Mouse (Mus musculus) hindbrain, postnatal 0 days (tissue): ENCODE measurements around the gene Tbc1d1. TPM values are rescaled to one million over a fixed set of nuclear protein-coding genes. Genes with fewer than 3 reads are reported as not detected.
A peak's percentile ranks its signal among the peaks of the same experiment; 100 is the strongest.

Experiments
- ATAC-seq: fragments of 200-750 bp; cut with Nextera tagmentation; 2 replicates; pipeline ENCODE4 v1.8.0; 2017; ENCODE audit warnings: mild to moderate bottlenecking, moderate TSS enrichment, moderate library complexity
- DNase-seq: peaks from one replicate; pipeline ENCODE4 v3.0.0-alpha.2; 2015; ENCODE audit warnings: low spot score
- H3K27ac ChIP-seq: fragments of 300-500 bp; sonication (generic); 2 replicates; pipeline ENCODE4 v1.5.1; 2014; ENCODE audit warnings: mild to moderate bottlenecking
- H3K27me3 ChIP-seq: fragments of 300-500 bp; sonication (generic); 2 replicates; pipeline ENCODE4 v1.6.1; 2014; ENCODE audit warnings: low read length, mixed read lengths; ENCODE audit not compliant: insufficient read depth
- H3K36me3 ChIP-seq: fragments of 300-500 bp; sonication (generic); 2 replicates; pipeline ENCODE4 v1.6.1; 2014; ENCODE audit warnings: low read length, mixed read lengths; ENCODE audit not compliant: insufficient read depth
- H3K4me1 ChIP-seq: fragments of 300-500 bp; sonication (generic); 2 replicates; pipeline ENCODE4 v1.6.1; 2014; ENCODE audit warnings: antibody characterized with exemption, low read length, mixed read lengths; ENCODE audit not compliant: insufficient read depth
- H3K4me2 ChIP-seq: fragments of 300-500 bp; sonication (generic); 2 replicates; pipeline ENCODE4 v1.6.1; 2014; ENCODE audit warnings: low read depth, mild to moderate bottlenecking, low read length, moderate library complexity, mixed read lengths
- H3K4me3 ChIP-seq: fragments of 300-500 bp; sonication (generic); 2 replicates; pipeline ENCODE4 v1.5.1; 2014; ENCODE audit warnings: low read length
- H3K9ac ChIP-seq: fragments of 300-500 bp; sonication (generic); replicated peaks from 2 replicates; pipeline ENCODE4 v1.6.1; 2014; ENCODE audit warnings: mild to moderate bottlenecking, low read length, moderate library complexity, mixed read lengths
- H3K9me3 ChIP-seq: fragments of 300-500 bp; sonication (generic); 2 replicates; pipeline ENCODE4 v1.6.1; 2016; ENCODE audit warnings: low read length, mixed read lengths
- CTCF ChIP-seq: IDR thresholded peaks from 2 replicates; pipeline ENCODE4 v1.5.1; 2016; ENCODE audit warnings: antibody characterized with exemption, control low read depth, low read depth
- WGBS: fragments of 180-500 bp; shearing (Covaris S2); extraction: QIAGEN DNeasy Blood & Tissue Kit; methylation state at CpG from one replicate; pipeline ENCODE4 v1.1.7; 2014; 5-methylcytosine and 5-hydroxymethylcytosine counted together
- polyA plus RNA-seq: library from polyadenylated mRNA; unstranded; fragments of >200 nt; fragmentation: Nextera tagmentation; extraction: Ambion mirVana; gene quantifications from 2 replicates; pipeline ENCODE4 v1.2.1, GENCODE M21; 2015
- total RNA-seq: library from RNA; depleted of rRNA; stranded (reverse); fragments of >200 nt; gene quantifications from 2 replicates; pipeline ENCODE4 v1.2.3, GENCODE M21; 2014

Tbc1d1 gene
- total and polyA plus RNA-seq, 2 experiments from 2014 or later: 7.2 to 19.2 TPM

DNA sequence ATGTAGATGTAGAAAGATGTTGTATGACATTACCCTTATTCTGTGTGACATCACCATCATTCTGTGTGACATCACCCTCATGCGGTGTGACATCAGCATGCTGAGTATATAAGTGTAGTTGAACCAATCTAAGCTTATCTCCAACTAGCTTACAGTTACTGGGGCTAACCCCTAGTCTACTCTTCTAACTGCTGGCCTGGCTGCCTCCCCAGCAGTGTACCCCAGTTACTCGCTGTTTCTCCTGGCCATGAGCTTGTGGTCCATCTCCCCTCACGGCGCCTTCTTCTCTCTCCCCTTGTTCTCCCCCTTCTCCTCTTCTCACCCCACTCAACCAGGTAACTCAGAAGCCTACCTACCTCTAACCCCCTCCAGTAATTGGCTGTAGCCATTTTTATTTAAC, 64.7 kb downstream of the Tbc1d1 start:
- Histone ChIP-seq H3K4me3 (no peak overlapping the region), H3K9ac (no peak overlapping the region), H3K27ac (no peak overlapping the region), H3K36me3 (no peaks in the 10 kb centered on the region), H3K4me2 (no peak overlapping the region), H3K27me3 (no peaks in the 10 kb centered on the region), H3K4me1 (no peaks in the 10 kb centered on the region), H3K9me3 (no peaks in the 10 kb centered on the region)
- ATAC-seq: no peak
- WGBS: 95% methylated on average over 4 of the region's 4 CpGs
- no peak for DNase-seq
- no peak for TF ChIP-seq CTCF

DNA sequence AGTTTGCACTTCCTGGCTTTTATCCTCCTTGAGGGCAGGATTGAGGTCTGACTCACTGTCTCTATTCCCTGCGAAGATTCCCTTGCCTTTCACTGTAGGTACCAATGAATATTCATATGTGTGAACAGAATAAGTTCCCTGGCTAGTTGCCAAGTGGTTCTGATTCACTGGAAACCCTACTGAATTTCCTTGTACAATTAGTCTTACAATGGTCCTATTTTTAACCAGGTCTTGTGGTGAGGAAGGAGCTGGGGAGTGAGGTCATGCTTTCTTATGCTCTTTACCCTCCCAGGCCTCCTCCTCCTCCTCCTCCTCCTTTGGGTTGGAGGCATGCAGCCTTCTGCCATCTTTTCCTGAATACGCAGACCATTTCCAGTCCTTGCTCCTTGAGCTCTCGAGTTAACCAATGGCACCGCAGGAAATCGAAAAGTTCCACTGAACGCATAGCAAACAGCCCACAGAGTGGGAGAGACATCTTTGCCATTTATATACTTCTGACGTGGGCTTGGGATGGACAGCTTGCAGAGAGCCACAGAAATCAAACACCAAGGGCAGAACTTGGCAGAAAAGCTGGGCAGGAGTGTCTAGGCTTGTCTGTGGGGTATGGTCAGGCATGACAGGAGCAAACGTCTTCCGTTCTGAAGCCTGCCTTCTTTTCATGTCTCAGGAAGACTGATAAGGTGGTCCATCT, 68.8 kb downstream of the Tbc1d1 start:
- H3K9me3 ChIP-seq: no peaks in the 10 kb centered on the region
- no peak overlapping the region for H3K9ac ChIP-seq
- ATAC-seq (no peak), DNase-seq (peak; percentile 64)
- no peak for TF ChIP-seq CTCF
- WGBS: 47% methylated on average over 9 of the region's 9 CpGs
- H3K4me3 ChIP-seq: no peak overlapping the region
- H3K27me3 ChIP-seq: no peaks in the 10 kb centered on the region
- H3K4me1 ChIP-seq: no peaks in the 10 kb centered on the region
- no peaks in the 10 kb centered on the region for H3K36me3 ChIP-seq
- no peak overlapping the region for H3K27ac ChIP-seq
- H3K4me2 ChIP-seq: no peak overlapping the region

DNA sequence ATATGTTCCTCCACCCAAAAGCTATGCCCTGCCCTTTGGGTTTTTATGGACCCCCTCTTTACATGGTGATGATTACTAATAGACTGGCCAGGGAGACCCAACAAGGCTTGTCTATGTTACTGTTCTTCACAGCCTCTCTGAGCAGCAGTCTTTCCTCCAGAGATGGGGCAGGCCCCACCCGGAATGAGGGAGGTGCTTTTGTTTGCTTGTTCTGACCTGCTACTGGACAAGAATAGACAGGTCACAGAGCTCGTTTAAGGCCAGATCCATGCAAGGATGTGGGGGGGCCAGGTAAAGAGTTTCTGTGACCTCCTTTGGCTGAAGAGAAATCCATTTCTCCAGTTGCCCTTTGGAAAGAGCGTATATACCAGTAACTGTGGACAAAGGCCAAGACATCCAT, 72.1 kb downstream of the Tbc1d1 start:
- DNase-seq: no peak
- no peak for TF ChIP-seq CTCF

DNA sequence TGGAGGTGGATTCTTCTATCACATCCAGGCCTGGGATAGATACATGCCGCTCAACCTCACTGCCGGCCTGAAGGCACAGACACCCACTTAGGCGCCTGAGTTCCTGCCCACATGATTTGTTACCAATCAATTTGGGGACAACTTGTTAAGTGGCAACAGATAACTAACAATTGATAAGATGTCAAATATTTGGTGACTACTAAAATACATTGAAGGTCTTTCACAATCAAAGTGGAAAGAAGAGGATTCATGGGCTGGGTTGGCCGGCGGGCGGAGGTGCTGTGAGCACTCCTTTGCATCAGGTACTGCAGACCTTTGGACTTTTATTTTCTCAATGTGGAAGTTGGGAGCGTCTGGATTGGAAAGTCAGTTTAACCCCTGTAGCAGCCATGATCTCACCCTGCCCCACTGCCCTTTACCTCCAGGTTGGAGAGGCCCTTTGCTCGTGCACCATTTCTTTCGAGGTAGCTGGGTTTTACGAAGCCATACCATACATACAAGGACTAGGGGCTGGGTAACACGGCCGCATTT, 73.3 kb downstream of the Tbc1d1 start:
- H3K4me1 ChIP-seq: no peaks in the 10 kb centered on the region
- DNase-seq (no peak), ATAC-seq (no peak)
- no peaks in the 10 kb centered on the region for H3K27me3 ChIP-seq
- H3K36me3 ChIP-seq: no peaks in the 10 kb centered on the region
- H3K9ac ChIP-seq: 0 out of 2 replicates have a peak overlapping the region, but pooled peaks have one; percentile 61
- peak overlapping the region; percentile 100 for H3K4me2 ChIP-seq
- 51% methylated on average over 12 of the region's 12 CpGs for WGBS
- no peak overlapping the region for H3K27ac ChIP-seq
- no peak for TF ChIP-seq CTCF
- no peaks in the 10 kb centered on the region for H3K9me3 ChIP-seq
- H3K4me3 ChIP-seq: peak overlapping the region; percentile 67

More for the DNA sequence above, 72.1 kb downstream of the Tbc1d1 start:
- no peaks in the 10 kb centered on the region for H3K27me3 ChIP-seq
- no peak overlapping the region for H3K4me2 ChIP-seq
- no peaks in the 10 kb centered on the region for H3K4me1 ChIP-seq
- ATAC-seq: no peak
- H3K27ac ChIP-seq: no peak overlapping the region
- no peak overlapping the region for H3K9ac ChIP-seq
- H3K9me3 ChIP-seq: no peaks in the 10 kb centered on the region
- no peaks in the 10 kb centered on the region for H3K36me3 ChIP-seq
- WGBS: 76% methylated on average over 3 of the region's 3 CpGs
- no peak overlapping the region for H3K4me3 ChIP-seq

DNA sequence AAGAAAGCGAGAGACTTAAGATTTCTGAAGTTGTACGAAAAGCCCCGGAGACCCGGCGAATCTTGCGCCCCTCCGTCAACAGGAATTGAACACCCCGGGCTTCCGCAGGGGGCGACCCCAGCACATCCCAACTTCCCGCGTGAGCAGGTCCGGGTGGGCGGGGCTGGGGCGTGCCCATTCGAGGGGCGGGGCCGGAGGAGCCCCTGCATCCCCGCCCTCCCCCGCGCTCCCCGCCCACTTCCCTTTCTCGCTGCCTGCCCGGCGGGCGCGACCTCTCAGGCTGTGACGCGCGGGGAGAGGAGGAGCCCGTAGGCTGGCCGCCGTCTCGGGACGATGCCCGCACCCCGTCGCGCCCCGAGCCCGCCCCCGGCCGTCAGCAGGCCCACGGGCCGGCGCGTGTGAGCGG, 74.0 kb downstream of the Tbc1d1 start:
- DNase-seq (peak; percentile 93), ATAC-seq (peak; percentile 93)
- Histone ChIP-seq H3K4me2 (peak overlapping the region; percentile 100), H3K36me3 (no peaks in the 10 kb centered on the region), H3K4me1 (no peaks in the 10 kb centered on the region), H3K9me3 (no peaks in the 10 kb centered on the region), H3K9ac (peak overlapping the region; percentile 61), H3K27ac (peak overlapping the region; percentile 26; the same call in 1 of the 2 replicates), H3K27me3 (no peaks in the 10 kb centered on the region), H3K4me3 (peak overlapping the region; percentile 67)
- WGBS: 2% methylated on average over 37 of the region's 48 CpGs
- no peak for TF ChIP-seq CTCF

GRCm38 (mm10) chr5:64230507-64231041, 74.5 kb downstream of the Tbc1d1 start:
- no peak for TF ChIP-seq CTCF
- ATAC-seq (no peak; the same call in 1 of the 2 replicates), DNase-seq (peak; percentile 23)
- Histone ChIP-seq H3K9ac (peak overlapping the region; percentile 61), H3K4me3 (peak overlapping the region; percentile 67), H3K9me3 (no peaks in the 10 kb centered on the region), H3K4me1 (no peaks in the 10 kb centered on the region), H3K27ac (peak overlapping the region; percentile 26; the same call in 1 of the 2 replicates), H3K36me3 (no peaks in the 10 kb centered on the region), H3K4me2 (peak overlapping the region; percentile 100), H3K27me3 (no peaks in the 10 kb centered on the region)
- WGBS: under 1% methylated on average over 20 of the region's 33 CpGs

GRCm38 (mm10) chr5:64232872-64233271, 76.8 kb downstream of the Tbc1d1 start:
- H3K9me3 ChIP-seq: no peaks in the 10 kb centered on the region
- no peak for DNase-seq
- H3K4me1 ChIP-seq: no peaks in the 10 kb centered on the region
- no peak overlapping the region for H3K27ac ChIP-seq
- ATAC-seq: no peak
- TF ChIP-seq CTCF: no peak
- H3K27me3 ChIP-seq: no peaks in the 10 kb centered on the region
- H3K4me3 ChIP-seq: no peak overlapping the region
- H3K4me2 ChIP-seq: no peak overlapping the region
- H3K36me3 ChIP-seq: no peaks in the 10 kb centered on the region
- H3K9ac ChIP-seq: no peak overlapping the region
- WGBS: 80% methylated on average over 9 of the region's 9 CpGs
